Mouse (Mus musculus): ENCODE data around the gene Hs3st5. TPM values are rescaled to one million over a fixed set of nuclear protein-coding genes. Genes with fewer than 3 reads are reported as not detected.

Gene Hs3st5
- polyA plus RNA-seq, 1 experiment from 2014 or later = 3.1 TPM

- Histone ChIP-seq H3K27ac (replicated peaks; ENCODE audit: low read depth, low read length) (no peak overlapping the region), H3K9me3 (replicated peaks; ENCODE audit: control insufficient read depth, low read length) (no peaks in the 10 kb centered on the region), H3K36me3 (replicated peaks; ENCODE audit: control insufficient read depth, insufficient read depth, low read depth, low read length) (no peaks in the 10 kb centered on the region), H3K9ac (replicated peaks; ENCODE audit: low read length) (no peak overlapping the region), H3K27me3 (ENCODE audit: control insufficient read depth, insufficient read depth, low read length) (no peaks in the 10 kb centered on the region), H3K4me1 (ENCODE audit: control insufficient read depth, insufficient read depth, low read length) (no peaks in the 10 kb centered on the region), H3K4me3 (ENCODE audit: low read depth, low read length) (no peak overlapping the region), H3K4me2 (ENCODE audit: low read depth, low read length) (no peak overlapping the region)
- DNase-seq (ENCODE audit: low spot score) = no peak
- ATAC-seq (replicated peaks; ENCODE audit: insufficient number of reproducible peaks, low FRiP score, low TSS enrichment, low read depth) = no peak
- WGBS = 72% methylated on average over 5 of the region's 5 CpGs
Observed at GRCm38 (mm10) chr10:36807007-36807406, 300.4 kb downstream of the Hs3st5 start.

- no peaks in the 10 kb centered on the region for H3K27me3 ChIP-seq (ENCODE audit: control insufficient read depth, insufficient read depth, low read length)
- no peak overlapping the region for H3K4me2 ChIP-seq (ENCODE audit: low read depth, low read length)
- ATAC-seq (replicated peaks; ENCODE audit: insufficient number of reproducible peaks, low FRiP score, low TSS enrichment, low read depth) (no peak), DNase-seq (ENCODE audit: low spot score) (no peak)
- no peaks in the 10 kb centered on the region for H3K36me3 ChIP-seq (replicated peaks; ENCODE audit: control insufficient read depth, insufficient read depth, low read depth, low read length)
- H3K9me3 ChIP-seq (replicated peaks; ENCODE audit: control insufficient read depth, low read length) = no peaks in the 10 kb centered on the region
- no peak overlapping the region for H3K9ac ChIP-seq (replicated peaks; ENCODE audit: low read length)
- H3K4me3 ChIP-seq (ENCODE audit: low read depth, low read length) = no peak overlapping the region
- no peaks in the 10 kb centered on the region for H3K4me1 ChIP-seq (ENCODE audit: control insufficient read depth, insufficient read depth, low read length)
- H3K27ac ChIP-seq (replicated peaks; ENCODE audit: low read depth, low read length) = no peak overlapping the region
Observed at GRCm38 (mm10) chr10:36818867-36819266, 312.3 kb downstream of the Hs3st5 start.

GRCm38 (mm10) chr10:36829079-36829478 lies 322.5 kb downstream of the Hs3st5 start:
- H3K27ac ChIP-seq (replicated peaks; ENCODE audit: low read depth, low read length) = no peak overlapping the region
- no peaks in the 10 kb centered on the region for H3K27me3 ChIP-seq (ENCODE audit: control insufficient read depth, insufficient read depth, low read length)
- no peaks in the 10 kb centered on the region for H3K36me3 ChIP-seq (replicated peaks; ENCODE audit: control insufficient read depth, insufficient read depth, low read depth, low read length)
- H3K9me3 ChIP-seq (replicated peaks; ENCODE audit: control insufficient read depth, low read length) = no peaks in the 10 kb centered on the region
- DNase-seq (ENCODE audit: low spot score) (no peak), ATAC-seq (replicated peaks; ENCODE audit: insufficient number of reproducible peaks, low FRiP score, low TSS enrichment, low read depth) (no peak)
- WGBS = 73% methylated on average over 3 of the region's 3 CpGs
- H3K4me2 ChIP-seq (ENCODE audit: low read depth, low read length) = no peak overlapping the region
- H3K4me1 ChIP-seq (ENCODE audit: control insufficient read depth, insufficient read depth, low read length) = no peaks in the 10 kb centered on the region
- no peak overlapping the region for H3K9ac ChIP-seq (replicated peaks; ENCODE audit: low read length)
- H3K4me3 ChIP-seq (ENCODE audit: low read depth, low read length) = no peak overlapping the region

- DNase-seq (ENCODE audit: low spot score) = no peak
- no peak for ATAC-seq (replicated peaks; ENCODE audit: insufficient number of reproducible peaks, low FRiP score, low TSS enrichment, low read depth)
- Histone ChIP-seq H3K9ac (replicated peaks; ENCODE audit: low read length) (no peak overlapping the region), H3K27me3 (ENCODE audit: control insufficient read depth, insufficient read depth, low read length) (no peaks in the 10 kb centered on the region), H3K27ac (replicated peaks; ENCODE audit: low read depth, low read length) (no peak overlapping the region), H3K4me1 (ENCODE audit: control insufficient read depth, insufficient read depth, low read length) (no peaks in the 10 kb centered on the region), H3K4me2 (ENCODE audit: low read depth, low read length) (no peak overlapping the region), H3K36me3 (replicated peaks; ENCODE audit: control insufficient read depth, insufficient read depth, low read depth, low read length) (no peaks in the 10 kb centered on the region), H3K4me3 (ENCODE audit: low read depth, low read length) (no peak overlapping the region), H3K9me3 (replicated peaks; ENCODE audit: control insufficient read depth, low read length) (no peaks in the 10 kb centered on the region)
- 79% methylated on average over 3 of the region's 3 CpGs for WGBS
Observed at GRCm38 (mm10) chr10:36832204-36832603, 325.6 kb downstream of the Hs3st5 start.

- DNase-seq (ENCODE audit: low spot score) (peak; percentile 52), ATAC-seq (replicated peaks; ENCODE audit: insufficient number of reproducible peaks, low FRiP score, low TSS enrichment, low read depth) (no peak)
- WGBS = 15% methylated on average over 5 of the region's 5 CpGs
- H3K4me2 ChIP-seq (ENCODE audit: low read depth, low read length) = no peak overlapping the region
- H3K9me3 ChIP-seq (replicated peaks; ENCODE audit: control insufficient read depth, low read length) = no peaks in the 10 kb centered on the region
- no peaks in the 10 kb centered on the region for H3K27me3 ChIP-seq (ENCODE audit: control insufficient read depth, insufficient read depth, low read length)
- H3K4me3 ChIP-seq (ENCODE audit: low read depth, low read length) = no peak overlapping the region
- H3K9ac ChIP-seq (replicated peaks; ENCODE audit: low read length) = no peak overlapping the region
- H3K4me1 ChIP-seq (ENCODE audit: control insufficient read depth, insufficient read depth, low read length) = no peaks in the 10 kb centered on the region
- no peaks in the 10 kb centered on the region for H3K36me3 ChIP-seq (replicated peaks; ENCODE audit: control insufficient read depth, insufficient read depth, low read depth, low read length)
- H3K27ac ChIP-seq (replicated peaks; ENCODE audit: low read depth, low read length) = no peak overlapping the region
Observed at GRCm38 (mm10) chr10:36834224-36834623, 327.6 kb downstream of the Hs3st5 start.

GRCm38 (mm10) chr10:36835836-36836516 lies 329.4 kb downstream of the Hs3st5 start:
- no peak for DNase-seq (ENCODE audit: low spot score)
- no peaks in the 10 kb centered on the region for H3K27me3 ChIP-seq (ENCODE audit: control insufficient read depth, insufficient read depth, low read length)
- ATAC-seq (replicated peaks; ENCODE audit: insufficient number of reproducible peaks, low FRiP score, low TSS enrichment, low read depth) = no peak

GRCm38 (mm10) chr10:36850231-36850630 lies 343.6 kb downstream of the Hs3st5 start:
- ATAC-seq (replicated peaks; ENCODE audit: insufficient number of reproducible peaks, low FRiP score, low TSS enrichment, low read depth) = no peak
- Histone ChIP-seq H3K4me2 (ENCODE audit: low read depth, low read length) (no peak overlapping the region), H3K27ac (replicated peaks; ENCODE audit: low read depth, low read length) (no peak overlapping the region), H3K27me3 (ENCODE audit: control insufficient read depth, insufficient read depth, low read length) (no peaks in the 10 kb centered on the region), H3K36me3 (replicated peaks; ENCODE audit: control insufficient read depth, insufficient read depth, low read depth, low read length) (no peaks in the 10 kb centered on the region), H3K9ac (replicated peaks; ENCODE audit: low read length) (no peak overlapping the region), H3K4me3 (ENCODE audit: low read depth, low read length) (no peak overlapping the region), H3K4me1 (ENCODE audit: control insufficient read depth, insufficient read depth, low read length) (no peaks in the 10 kb centered on the region), H3K9me3 (replicated peaks; ENCODE audit: control insufficient read depth, low read length) (no peaks in the 10 kb centered on the region)
- WGBS = 84% methylated on average over 3 of the region's 3 CpGs
- no peak for DNase-seq (ENCODE audit: low spot score)

More at GRCm38 (mm10) chr10:36835836-36836516, 329.4 kb downstream of the Hs3st5 start:
- H3K4me3 ChIP-seq (ENCODE audit: low read depth, low read length) = no peak overlapping the region
- 85% methylated on average over 5 of the region's 5 CpGs for whole genome bisulfite sequencing
- no peaks in the 10 kb centered on the region for H3K4me1 ChIP-seq (ENCODE audit: control insufficient read depth, insufficient read depth, low read length)
- H3K9ac ChIP-seq (replicated peaks; ENCODE audit: low read length) = no peak overlapping the region
- H3K9me3 ChIP-seq (replicated peaks; ENCODE audit: control insufficient read depth, low read length) = no peaks in the 10 kb centered on the region
- H3K36me3 ChIP-seq (replicated peaks; ENCODE audit: control insufficient read depth, insufficient read depth, low read depth, low read length) = no peaks in the 10 kb centered on the region
- H3K27ac ChIP-seq (replicated peaks; ENCODE audit: low read depth, low read length) = no peak overlapping the region
- no peak overlapping the region for H3K4me2 ChIP-seq (ENCODE audit: low read depth, low read length)

GRCm38 (mm10) chr10:36862127-36862895 lies 355.7 kb downstream of the Hs3st5 start:
- Histone ChIP-seq H3K4me2 (ENCODE audit: low read depth, low read length) (no peak overlapping the region), H3K27ac (replicated peaks; ENCODE audit: low read depth, low read length) (no peak overlapping the region)
- 90% methylated on average over 2 of the region's 2 CpGs for WGBS

More at GRCm38 (mm10) chr10:36862127-36862895, 355.7 kb downstream of the Hs3st5 start:
- Histone ChIP-seq H3K27me3 (ENCODE audit: control insufficient read depth, insufficient read depth, low read length) (no peaks in the 10 kb centered on the region), H3K36me3 (replicated peaks; ENCODE audit: control insufficient read depth, insufficient read depth, low read depth, low read length) (no peaks in the 10 kb centered on the region), H3K4me1 (ENCODE audit: control insufficient read depth, insufficient read depth, low read length) (no peaks in the 10 kb centered on the region), H3K9ac (replicated peaks; ENCODE audit: low read length) (no peak overlapping the region), H3K9me3 (replicated peaks; ENCODE audit: control insufficient read depth, low read length) (no peaks in the 10 kb centered on the region), H3K4me3 (ENCODE audit: low read depth, low read length) (no peak overlapping the region)
- no peak for DNase-seq (ENCODE audit: low spot score)
- ATAC-seq (replicated peaks; ENCODE audit: insufficient number of reproducible peaks, low FRiP score, low TSS enrichment, low read depth) = no peak

All from embryonic facial prominence, embryonic 11.5 days (tissue).